Mouse (Mus musculus): ENCODE measurements around the gene Smg8. TPM values are rescaled to one million over a fixed set of nuclear protein-coding genes. Genes with fewer than 3 reads are reported as not detected.
"Not testable (repeated sequence)": the region's sequence is repeated elsewhere in the genome, so short reads cannot be mapped to it uniquely, and the experiment has no call there.

Gene Smg8
- polyA plus RNA-seq, 1 experiment from 2014 or later: 21.2 TPM

GRCm38 (mm10) chr11:87087142-87087541, 568 bp upstream of the Smg8 start:
- Histone ChIP-seq H3K4me3 (replicated peaks) (peak overlapping the region; percentile 98), H3K9ac (peak overlapping the region; percentile 92; the same call in 1 of the 2 replicates), H3K4me1 (peaks cover 33% of the 10 kb centered on the region), H3K4me2 (peak overlapping the region; percentile 84), H3K27me3 (no peaks in the 10 kb centered on the region), H3K9me3 (replicated peaks) (no peaks in the 10 kb centered on the region), H3K27ac (no peak overlapping the region), H3K36me3 (peaks cover 51% of the 10 kb centered on the region)
- WGBS: 63% methylated on average over 2 of the region's 2 CpGs
- no peak for ATAC-seq (replicated peaks; ENCODE audit: low FRiP score)

GRCm38 (mm10) chr11:87085461-87085860, 1.1 kb downstream of the Smg8 start:
- Histone ChIP-seq H3K4me3 (replicated peaks) (peak overlapping the region; percentile 98), H3K27ac (no peak overlapping the region), H3K36me3 (peaks cover 51% of the 10 kb centered on the region), H3K4me1 (peaks cover 33% of the 10 kb centered on the region), H3K27me3 (no peaks in the 10 kb centered on the region), H3K4me2 (peak overlapping the region; percentile 84), H3K9ac (no peak overlapping the region), H3K9me3 (replicated peaks) (no peaks in the 10 kb centered on the region)
- WGBS: 86% methylated on average over 13 of the region's 13 CpGs
- ATAC-seq (replicated peaks; ENCODE audit: low FRiP score): no peak

DNA sequence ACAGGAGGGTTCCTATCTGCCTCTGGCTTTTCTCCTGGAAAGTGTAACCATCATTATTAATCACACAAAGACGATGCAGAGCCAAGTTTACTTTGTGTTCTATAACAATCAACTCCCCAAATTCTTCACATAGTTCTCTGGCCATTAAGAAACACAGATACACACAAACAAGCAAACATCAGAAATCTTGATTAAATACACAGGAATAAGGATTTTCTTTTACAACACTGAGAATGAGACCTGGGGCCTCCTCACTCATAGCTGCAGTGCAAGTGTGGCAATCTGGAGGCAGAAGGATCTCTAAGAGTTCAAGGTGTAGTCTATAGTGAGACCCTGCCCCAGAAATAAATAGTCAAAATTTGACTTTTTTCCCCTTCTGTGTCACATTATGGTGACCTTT, 2.9 kb downstream of the Smg8 start:
- H3K27me3 ChIP-seq: no peaks in the 10 kb centered on the region
- H3K4me2 ChIP-seq: no peak overlapping the region
- no peak overlapping the region for H3K9ac ChIP-seq
- H3K27ac ChIP-seq: no peak overlapping the region
- WGBS: 73% methylated on average over 1 of the region's 1 CpGs
- no peak overlapping the region for H3K4me3 ChIP-seq (replicated peaks)
- no peaks in the 10 kb centered on the region for H3K9me3 ChIP-seq (replicated peaks)
- H3K36me3 ChIP-seq: peaks cover 58% of the 10 kb centered on the region
- peaks cover 33% of the 10 kb centered on the region for H3K4me1 ChIP-seq
- no peak for ATAC-seq (replicated peaks; ENCODE audit: low FRiP score)

DNA sequence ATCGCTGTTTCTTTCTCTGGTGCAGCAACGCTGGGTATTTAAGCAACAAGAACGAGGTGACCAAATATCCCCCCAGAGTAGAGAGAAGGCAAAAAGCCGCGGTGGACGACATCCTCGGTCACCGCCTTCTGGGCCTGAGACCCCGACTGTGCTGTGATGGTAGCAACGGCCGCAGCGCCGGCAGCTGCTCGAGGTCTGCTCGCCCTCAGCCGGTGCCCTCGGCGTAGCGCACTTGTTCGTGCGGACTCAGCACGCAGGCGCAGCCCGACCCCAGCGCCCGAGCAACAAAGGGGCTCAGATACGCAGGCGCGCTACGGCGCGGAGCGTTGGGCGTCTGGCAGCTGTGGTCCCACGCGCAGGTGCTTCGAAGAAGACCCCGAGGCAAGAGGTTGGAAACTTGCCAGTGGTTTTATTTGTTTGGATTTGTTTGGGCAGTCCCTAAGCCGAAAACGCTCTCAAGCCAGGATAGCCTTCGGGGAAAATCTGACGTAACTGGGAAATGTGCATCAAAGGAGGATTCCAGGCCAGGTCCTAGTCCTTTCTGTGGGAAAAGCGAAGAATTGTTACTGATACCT, 12.6 kb downstream of the Smg8 start, which contains the start of gene Gdpd1:
Gene Gdpd1, minus strand, starts transcription at position 197 of the 575 bp plus-strand sequence.
- Histone ChIP-seq H3K36me3 (peaks cover 31% of the 10 kb centered on the region), H3K9me3 (replicated peaks) (no peaks in the 10 kb centered on the region), H3K9ac (peak within 1 kb of the TSS; percentile 62), H3K4me1 (peaks cover 14% of the 10 kb centered on the region), H3K27ac (peak within 1 kb of the TSS; percentile 63), H3K4me3 (replicated peaks) (peak within 1 kb of the TSS; percentile 59), H3K27me3 (no peaks in the 10 kb centered on the region), H3K4me2 (peak within 1 kb of the TSS; percentile 88)
- under 1% methylated on average over 43 of the region's 43 CpGs for WGBS
- ATAC-seq (replicated peaks; ENCODE audit: low FRiP score): peak; percentile 94

- 1% methylated on average over 24 of the region's 24 CpGs for WGBS
Observed at GRCm38 (mm10) chr11:87073343-87073865, 13.2 kb downstream of the Smg8 start.

GRCm38 (mm10) chr11:87062087-87062486, 24.5 kb downstream of the Smg8 start:
- WGBS: 79% methylated on average over 3 of the region's 3 CpGs
- H3K4me2 ChIP-seq: no peak overlapping the region
- no peak for ATAC-seq (replicated peaks; ENCODE audit: low FRiP score)
- H3K4me3 ChIP-seq (replicated peaks): no peak overlapping the region
- H3K4me1 ChIP-seq: no peaks in the 10 kb centered on the region
- H3K27me3 ChIP-seq: no peaks in the 10 kb centered on the region
- H3K36me3 ChIP-seq: 0 out of 2 replicates have a peak, but pooled peaks cover 8% of the 10 kb centered on the region
- H3K27ac ChIP-seq: no peak overlapping the region
- no peak overlapping the region for H3K9ac ChIP-seq
- H3K9me3 ChIP-seq (replicated peaks): no peaks in the 10 kb centered on the region

More at GRCm38 (mm10) chr11:87073343-87073865, 13.2 kb downstream of the Smg8 start:
- H3K9me3 ChIP-seq (replicated peaks): no peaks in the 10 kb centered on the region
- H3K4me3 ChIP-seq (replicated peaks): peak overlapping the region; percentile 59
- ATAC-seq (replicated peaks; ENCODE audit: low FRiP score): peak; percentile 81
- peak overlapping the region; percentile 63 for H3K27ac ChIP-seq
- peak overlapping the region; percentile 62 for H3K9ac ChIP-seq
- H3K36me3 ChIP-seq: peaks cover 25% of the 10 kb centered on the region
- H3K27me3 ChIP-seq: no peaks in the 10 kb centered on the region
- peaks cover 14% of the 10 kb centered on the region for H3K4me1 ChIP-seq
- H3K4me2 ChIP-seq: peak overlapping the region; percentile 88

GRCm38 (mm10) chr11:87060410-87060809, 26.2 kb downstream of the Smg8 start:
- Histone ChIP-seq H3K9me3 (replicated peaks) (no peaks in the 10 kb centered on the region), H3K27ac (no peak overlapping the region), H3K4me3 (replicated peaks) (no peak overlapping the region), H3K27me3 (no peaks in the 10 kb centered on the region), H3K36me3 (peaks cover 20% of the 10 kb centered on the region), H3K4me2 (no peak overlapping the region), H3K4me1 (no peaks in the 10 kb centered on the region), H3K9ac (no peak overlapping the region)
- 97% methylated on average over 2 of the region's 2 CpGs for WGBS
- no peak for ATAC-seq (replicated peaks; ENCODE audit: low FRiP score)

DNA sequence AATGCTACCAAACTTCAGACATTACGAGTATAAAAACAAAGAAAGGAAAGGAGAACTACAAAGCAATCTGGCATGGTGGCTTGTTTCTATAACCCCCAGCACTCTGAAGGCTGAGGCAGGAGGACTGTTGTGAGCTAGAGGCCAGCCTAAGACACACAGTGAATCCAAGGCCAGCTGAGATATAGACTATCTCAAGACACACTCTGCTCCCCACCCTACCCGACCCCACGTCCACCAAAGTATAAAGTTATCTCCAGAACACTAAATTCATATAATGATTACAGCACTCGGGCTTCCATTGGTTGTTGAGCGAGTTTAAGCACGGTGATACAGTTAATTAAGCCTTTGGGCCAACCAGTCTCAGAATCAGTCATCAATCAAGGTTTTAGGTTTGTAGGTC, 30.3 kb downstream of the Smg8 start:
- Histone ChIP-seq H3K27me3 (no peaks in the 10 kb centered on the region), H3K36me3 (peaks cover 29% of the 10 kb centered on the region), H3K4me2 (no peak overlapping the region), H3K4me1 (no peaks in the 10 kb centered on the region), H3K4me3 (replicated peaks) (no peak overlapping the region), H3K9ac (no peak overlapping the region), H3K27ac (no peak overlapping the region), H3K9me3 (replicated peaks) (no peaks in the 10 kb centered on the region)
- 78% methylated on average over 6 of the region's 6 CpGs for WGBS
- no peak for ATAC-seq (replicated peaks; ENCODE audit: low FRiP score)

- peaks cover 18% of the 10 kb centered on the region for H3K36me3 ChIP-seq
- H3K9me3 ChIP-seq (replicated peaks); H3K27ac ChIP-seq; H3K4me3 ChIP-seq (replicated peaks); H3K4me1 ChIP-seq; ATAC-seq (replicated peaks; ENCODE audit: low FRiP score); H3K4me2 ChIP-seq; H3K9ac ChIP-seq; H3K27me3 ChIP-seq: not testable (repeated sequence)
- 91% methylated on average over 7 of the region's 7 CpGs for WGBS
Observed at GRCm38 (mm10) chr11:87048900-87049299, 37.7 kb downstream of the Smg8 start.

GRCm38 (mm10) chr11:87046968-87047367, 39.6 kb downstream of the Smg8 start:
- no peak overlapping the region for H3K4me2 ChIP-seq
- no peaks in the 10 kb centered on the region for H3K9me3 ChIP-seq (replicated peaks)
- ATAC-seq (replicated peaks; ENCODE audit: low FRiP score): no peak
- peaks cover 14% of the 10 kb centered on the region for H3K36me3 ChIP-seq
- H3K4me1 ChIP-seq: no peaks in the 10 kb centered on the region
- 81% methylated on average over 5 of the region's 5 CpGs for WGBS
- no peak overlapping the region for H3K4me3 ChIP-seq (replicated peaks)
- H3K27ac ChIP-seq: no peak overlapping the region
- H3K9ac ChIP-seq: no peak overlapping the region
- no peaks in the 10 kb centered on the region for H3K27me3 ChIP-seq

DNA sequence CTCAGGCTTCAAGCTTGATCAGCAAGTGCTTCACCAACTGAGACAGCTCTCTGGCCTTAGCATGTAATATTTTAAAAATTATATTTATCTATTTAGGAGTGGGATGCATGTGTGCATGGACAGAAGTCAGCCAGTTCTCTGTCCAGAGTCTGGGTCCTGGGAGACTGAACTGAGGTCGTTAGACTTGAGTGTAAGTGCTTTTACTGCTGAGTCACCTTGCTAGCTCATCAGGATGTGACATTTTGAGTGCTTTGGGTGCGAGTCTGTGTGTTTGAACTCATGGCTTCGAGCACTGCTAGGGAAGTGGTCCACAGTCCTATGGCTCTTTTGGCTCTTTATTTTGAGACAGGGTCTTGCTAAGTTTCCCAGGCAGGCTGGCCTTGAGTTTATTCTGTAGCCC, 43.5 kb downstream of the Smg8 start:
- no peak overlapping the region for H3K4me3 ChIP-seq (replicated peaks)
- H3K9me3 ChIP-seq (replicated peaks): no peaks in the 10 kb centered on the region
- H3K36me3 ChIP-seq: peaks cover 22% of the 10 kb centered on the region
- no peak overlapping the region for H3K4me2 ChIP-seq
- H3K9ac ChIP-seq: no peak overlapping the region
- no peaks in the 10 kb centered on the region for H3K4me1 ChIP-seq
- no peak overlapping the region for H3K27ac ChIP-seq
- WGBS: 79% methylated on average over 3 of the region's 3 CpGs
- no peaks in the 10 kb centered on the region for H3K27me3 ChIP-seq
- ATAC-seq (replicated peaks; ENCODE audit: low FRiP score): no peak

- Histone ChIP-seq H3K4me3 (replicated peaks) (no peak overlapping the region), H3K27ac (0 out of 2 replicates have a peak overlapping the region, but pooled peaks have one; percentile 27), H3K36me3 (peaks cover 22% of the 10 kb centered on the region), H3K4me1 (no peaks in the 10 kb centered on the region), H3K9ac (no peak overlapping the region), H3K9me3 (replicated peaks) (no peaks in the 10 kb centered on the region), H3K4me2 (no peak overlapping the region), H3K27me3 (no peaks in the 10 kb centered on the region)
- ATAC-seq (replicated peaks; ENCODE audit: low FRiP score): no peak
- WGBS: 64% methylated on average over 9 of the region's 9 CpGs
Observed at GRCm38 (mm10) chr11:87039307-87039963, 47.1 kb downstream of the Smg8 start.

All from kidney, embryonic 15.5 days (tissue).